Mouse (Mus musculus): ENCODE measurements around the gene Sbf2. TPM values are rescaled to one million over a fixed set of nuclear protein-coding genes. Genes with fewer than 3 reads are reported as not detected.
A peak's percentile ranks its signal among the peaks of the same experiment; 100 is the strongest.

Sbf2 gene
- total RNA-seq, 2 experiments from 2014 or later, result 76.7 to 81.4 TPM

DNA sequence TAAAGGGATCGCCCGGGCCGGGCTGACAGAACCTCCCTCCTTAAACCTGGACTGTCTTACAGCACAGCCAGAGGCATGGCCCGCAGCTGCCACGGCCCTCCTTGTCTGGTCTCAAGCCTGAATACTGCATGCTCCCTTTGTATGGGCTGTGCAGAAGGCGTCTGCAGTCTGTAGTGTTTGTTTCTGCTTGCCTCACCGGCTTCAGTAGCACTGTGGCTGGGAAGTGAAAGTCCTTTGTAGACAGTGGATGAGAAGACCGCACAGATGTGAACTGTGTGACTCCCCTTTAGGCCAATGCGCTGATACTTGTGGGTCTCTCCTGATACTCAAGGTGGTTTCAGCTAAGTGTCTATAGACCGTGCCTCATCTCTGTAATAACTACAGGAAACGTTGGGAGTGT lies 331.9 kb downstream of the Sbf2 start:
- no peak for DNase-seq (ENCODE audit: low spot score in 2 of 2)

DNA sequence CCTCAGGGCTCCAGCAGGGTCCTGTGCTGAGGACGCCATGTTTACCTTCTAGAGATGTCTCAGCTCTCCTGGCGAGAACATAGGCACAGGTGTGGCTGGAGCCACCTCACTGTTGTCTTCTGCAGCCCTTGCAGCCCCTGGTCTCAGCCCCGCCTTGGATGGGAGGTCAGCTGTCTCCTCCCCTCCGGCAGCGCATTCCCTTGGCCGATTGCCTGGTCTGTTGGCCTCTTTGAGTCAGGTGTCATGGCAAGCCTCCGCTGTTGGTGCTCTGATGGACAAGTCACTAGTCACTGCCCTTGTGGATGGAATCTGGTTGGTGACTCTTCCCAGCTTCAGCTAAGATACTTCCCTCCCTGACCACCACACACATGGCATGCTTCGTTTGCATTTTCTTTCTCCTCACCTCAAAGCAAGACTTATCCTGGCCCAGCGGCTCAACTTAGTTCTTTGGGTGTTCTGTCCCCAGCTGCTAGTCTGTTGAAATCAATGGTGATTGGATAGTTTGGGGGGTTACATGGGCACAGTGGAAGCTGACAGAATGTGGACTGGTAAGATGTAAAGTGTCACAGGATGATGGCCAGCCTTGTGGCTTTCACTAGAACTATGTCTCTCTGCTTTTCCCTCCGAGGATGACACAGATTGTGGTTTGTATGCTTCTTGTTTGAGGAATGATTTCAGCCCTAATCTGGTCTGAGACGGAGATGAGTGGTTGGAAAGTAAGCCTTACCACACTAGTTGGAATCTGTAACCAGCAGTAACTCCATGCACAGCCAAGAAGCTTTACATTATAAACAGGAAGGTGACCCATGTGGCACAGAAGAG lies 333.1 kb downstream of the Sbf2 start:
- DNase-seq (ENCODE audit: low spot score in 2 of 2), result no peak

GRCm38 (mm10) chr7:110279183-110279582 lies 335.5 kb downstream of the Sbf2 start:
- no peak for DNase-seq (ENCODE audit: low spot score in 2 of 2)

DNA sequence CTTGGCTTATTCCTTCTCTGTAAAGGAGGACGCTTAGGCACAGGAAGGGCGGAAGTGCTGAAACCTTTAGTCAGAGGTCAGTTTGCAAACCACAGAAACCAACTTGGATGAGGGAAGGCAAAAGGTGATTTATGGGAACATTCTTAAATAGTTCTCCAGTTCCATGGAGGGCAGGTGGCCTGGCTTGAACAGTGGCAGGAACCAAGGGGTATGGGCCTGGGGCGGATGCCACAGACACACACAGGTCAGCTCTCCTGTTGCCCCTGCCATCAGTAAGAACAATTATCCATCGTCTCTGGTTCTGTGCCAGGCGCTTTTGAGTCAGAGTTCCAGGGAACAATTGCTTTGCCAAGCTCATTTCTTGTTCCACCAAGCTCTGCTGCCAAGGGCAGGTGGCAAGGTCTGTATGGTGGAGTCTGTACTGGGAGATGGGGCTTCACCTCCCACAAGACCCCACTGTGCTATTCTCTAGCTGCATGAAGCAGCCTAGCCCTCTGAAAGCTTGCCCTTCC lies 336.9 kb downstream of the Sbf2 start:
- no peak for DNase-seq (ENCODE audit: low spot score in 2 of 2)

DNA sequence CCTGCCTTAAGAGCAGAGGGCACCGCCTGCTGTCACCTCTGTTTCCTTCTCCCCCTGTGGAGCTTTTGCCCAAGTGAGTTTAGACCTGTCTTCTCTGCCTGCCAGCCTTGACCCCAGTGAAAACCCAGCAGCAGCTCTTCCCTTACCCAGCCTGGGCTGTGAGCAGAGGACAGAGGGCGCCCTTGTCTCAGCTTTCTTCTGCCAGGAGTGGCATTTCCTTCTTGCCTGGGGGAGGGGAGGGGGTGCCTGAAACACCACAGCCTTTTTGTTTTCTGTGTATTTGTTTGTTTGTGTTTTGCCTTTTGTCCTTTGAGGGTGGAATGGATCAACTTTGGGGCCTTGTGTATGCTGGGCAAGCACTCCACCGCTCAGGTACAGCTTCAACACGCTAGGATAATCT lies 342.3 kb downstream of the Sbf2 start:
- no peak for DNase-seq (ENCODE audit: low spot score in 2 of 2)

DNA sequence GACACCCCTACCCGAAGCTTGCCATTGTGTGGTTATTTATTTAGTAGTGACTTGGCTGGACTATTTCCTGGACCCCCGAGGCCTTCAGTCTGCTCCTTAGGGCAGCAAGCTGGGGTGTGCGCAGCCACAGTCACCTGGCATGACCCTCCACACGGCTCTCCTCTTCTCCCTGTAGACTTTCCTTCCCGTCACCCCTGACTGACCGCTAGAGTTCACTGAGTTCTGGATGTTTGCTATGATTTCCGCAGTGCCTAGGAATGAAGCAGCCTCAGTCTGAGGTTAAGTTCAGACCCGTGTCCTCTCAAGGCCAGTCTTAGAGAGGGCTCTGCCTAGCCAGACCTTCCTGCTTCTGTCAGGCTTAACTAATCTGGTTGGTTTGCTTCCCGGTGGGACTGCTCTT lies 342.9 kb downstream of the Sbf2 start:
- DNase-seq (ENCODE audit: low spot score in 2 of 2), result no peak

DNA sequence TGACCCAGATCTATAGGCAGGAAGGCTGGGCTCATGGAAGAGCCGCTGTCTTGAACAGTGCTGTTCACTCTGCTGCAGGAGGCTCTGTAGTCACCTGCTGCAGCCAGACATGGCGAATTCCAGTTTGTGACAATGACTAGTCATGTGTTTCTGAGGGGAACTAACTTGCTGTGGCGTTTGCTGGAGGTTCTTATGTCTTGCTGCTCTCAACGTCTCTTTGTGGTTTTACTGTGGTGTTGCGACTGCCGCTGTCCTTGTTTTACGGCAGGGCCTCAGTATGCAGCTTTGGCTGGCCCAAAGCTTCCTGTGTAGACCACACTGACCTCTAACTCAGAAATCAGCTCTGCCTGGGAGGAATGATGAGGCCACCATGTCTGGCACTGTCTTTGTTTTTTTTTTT lies 344.3 kb downstream of the Sbf2 start:
- no peak for DNase-seq (ENCODE audit: low spot score in 2 of 2)

- no peak for DNase-seq (ENCODE audit: low spot score in 2 of 2)
These were observed 344.9 kb downstream of the Sbf2 start for GRCm38 (mm10) chr7:110269777-110270176.

DNA sequence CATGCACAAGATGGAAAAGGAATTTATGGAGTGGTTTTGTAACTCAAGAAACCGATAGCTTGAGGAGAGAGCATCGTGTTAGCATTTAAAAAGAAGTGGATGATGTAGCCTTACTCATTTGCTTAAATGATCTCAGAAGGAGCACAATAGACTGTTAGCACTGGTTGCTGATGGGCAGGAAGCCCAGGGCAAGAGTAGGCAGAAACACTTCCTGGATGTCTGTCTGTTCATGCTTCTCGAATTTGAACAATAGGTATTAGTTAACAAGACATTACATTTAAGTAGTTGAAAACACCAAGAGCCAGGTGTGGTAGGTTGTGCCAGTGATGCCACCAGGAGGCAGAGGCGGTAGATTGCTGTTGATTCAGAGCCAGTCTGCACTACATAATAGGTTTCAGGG lies 346.2 kb downstream of the Sbf2 start:
- no peak for DNase-seq (ENCODE audit: low spot score in 2 of 2)

DNA sequence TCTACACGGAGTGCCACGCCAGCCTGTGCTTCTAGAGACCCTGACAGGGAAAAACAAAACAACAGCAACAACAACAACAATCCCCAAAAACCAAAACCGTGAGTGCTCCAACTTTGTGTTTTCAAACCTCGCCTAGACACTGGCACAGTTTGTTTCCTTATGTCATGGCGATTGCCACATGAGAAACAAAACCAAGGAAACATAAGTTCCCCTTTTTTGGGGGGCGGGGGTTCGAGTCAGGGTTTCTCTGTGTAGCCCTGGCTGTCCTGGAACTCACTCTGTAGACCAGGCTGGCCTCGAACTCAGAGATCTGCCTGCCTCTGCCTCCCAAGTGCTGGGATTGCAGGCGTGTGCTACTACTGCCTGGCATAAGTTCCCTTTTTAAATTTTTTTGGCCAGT lies 346.7 kb downstream of the Sbf2 start:
- DNase-seq (ENCODE audit: low spot score in 2 of 2), result no peak

GRCm38 (mm10) chr7:110267014-110267413 lies 347.7 kb downstream of the Sbf2 start:
- no peak for DNase-seq (ENCODE audit: low spot score in 2 of 2)

GRCm38 (mm10) chr7:110265796-110266195 lies 348.9 kb downstream of the Sbf2 start:
- peak; percentile 67 to 77 for DNase-seq (ENCODE audit: low spot score in 2 of 2)

DNA sequence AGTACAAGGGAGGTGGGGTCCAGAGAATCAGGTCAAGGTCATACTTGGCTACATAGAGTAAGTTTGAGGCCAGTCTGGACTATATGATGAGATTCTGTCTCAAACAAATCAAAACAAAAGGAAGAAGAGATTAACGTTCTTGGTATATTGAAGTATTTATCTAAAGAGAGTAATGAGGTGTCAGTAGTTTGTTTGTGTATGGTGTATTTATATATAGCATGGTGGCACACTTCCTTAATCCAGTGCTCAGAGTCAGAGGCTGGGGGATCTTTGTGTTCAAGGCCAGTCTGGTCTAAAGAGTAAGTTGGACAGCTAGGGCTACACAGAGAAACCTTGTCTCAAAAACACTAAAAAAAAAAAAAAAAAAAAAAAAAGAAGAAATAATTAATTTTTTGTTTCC lies 351.2 kb downstream of the Sbf2 start:
- DNase-seq (ENCODE audit: low spot score in 2 of 2), result no peak

DNA sequence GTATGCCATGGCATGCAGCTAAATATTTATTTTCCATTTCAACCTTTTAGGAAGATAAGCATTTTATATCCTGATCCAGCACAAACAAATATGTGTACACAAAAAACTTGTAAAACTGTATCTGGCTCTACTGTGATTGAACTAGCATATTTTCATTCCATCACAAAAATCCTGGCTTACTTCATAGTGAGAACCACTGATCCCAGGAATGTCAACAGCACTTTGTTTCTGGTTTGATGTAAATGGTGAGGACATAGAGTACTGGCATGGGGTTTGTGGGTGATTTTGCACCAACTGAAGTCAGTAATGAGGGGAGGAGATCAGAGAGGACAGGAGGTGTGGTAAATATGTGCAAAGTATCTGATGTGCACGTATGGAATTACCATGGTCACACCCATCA lies 352.1 kb downstream of the Sbf2 start:
- DNase-seq (ENCODE audit: low spot score in 2 of 2), result no peak

- no peak for DNase-seq (ENCODE audit: low spot score in 2 of 2)
These were observed 352.9 kb downstream of the Sbf2 start for GRCm38 (mm10) chr7:110261807-110262206.

DNA sequence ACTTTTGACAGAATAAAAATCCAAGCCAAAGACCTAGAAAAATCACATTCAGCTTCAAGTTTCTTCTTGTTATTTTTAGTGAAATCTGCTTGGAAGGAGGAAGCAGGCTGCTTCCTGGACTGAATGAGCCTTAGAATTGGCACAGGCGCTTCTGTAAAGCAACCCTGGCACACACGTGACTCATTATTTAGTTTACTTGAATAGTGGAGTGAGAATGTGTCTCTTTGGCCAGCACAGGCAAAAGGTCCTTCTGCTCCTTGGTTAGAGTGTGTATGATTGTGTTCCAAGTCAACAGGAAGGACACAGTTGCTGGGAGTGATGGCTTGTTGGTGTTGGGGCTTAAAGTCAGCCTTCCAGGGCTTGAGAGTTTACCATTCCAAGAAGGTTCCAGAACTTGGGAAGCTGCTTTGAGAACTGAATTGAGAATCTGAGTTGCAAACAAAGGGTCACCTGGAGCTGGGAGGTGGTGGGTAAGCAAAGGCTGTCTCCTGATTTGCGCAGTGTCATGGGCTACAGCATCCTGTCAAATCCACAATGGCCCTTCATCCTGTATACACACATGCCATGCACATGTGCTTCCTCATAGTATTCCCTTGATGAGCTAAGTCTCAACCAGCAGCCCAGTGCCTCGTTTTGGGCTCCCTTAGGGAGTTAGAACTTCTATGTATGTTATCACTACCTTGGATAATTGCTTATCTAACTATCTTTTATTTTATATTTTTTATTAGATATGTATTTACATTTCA lies 354.6 kb downstream of the Sbf2 start:
- DNase-seq (ENCODE audit: low spot score in 2 of 2), result peak in 1 of 2 experiments; percentile 49

DNA sequence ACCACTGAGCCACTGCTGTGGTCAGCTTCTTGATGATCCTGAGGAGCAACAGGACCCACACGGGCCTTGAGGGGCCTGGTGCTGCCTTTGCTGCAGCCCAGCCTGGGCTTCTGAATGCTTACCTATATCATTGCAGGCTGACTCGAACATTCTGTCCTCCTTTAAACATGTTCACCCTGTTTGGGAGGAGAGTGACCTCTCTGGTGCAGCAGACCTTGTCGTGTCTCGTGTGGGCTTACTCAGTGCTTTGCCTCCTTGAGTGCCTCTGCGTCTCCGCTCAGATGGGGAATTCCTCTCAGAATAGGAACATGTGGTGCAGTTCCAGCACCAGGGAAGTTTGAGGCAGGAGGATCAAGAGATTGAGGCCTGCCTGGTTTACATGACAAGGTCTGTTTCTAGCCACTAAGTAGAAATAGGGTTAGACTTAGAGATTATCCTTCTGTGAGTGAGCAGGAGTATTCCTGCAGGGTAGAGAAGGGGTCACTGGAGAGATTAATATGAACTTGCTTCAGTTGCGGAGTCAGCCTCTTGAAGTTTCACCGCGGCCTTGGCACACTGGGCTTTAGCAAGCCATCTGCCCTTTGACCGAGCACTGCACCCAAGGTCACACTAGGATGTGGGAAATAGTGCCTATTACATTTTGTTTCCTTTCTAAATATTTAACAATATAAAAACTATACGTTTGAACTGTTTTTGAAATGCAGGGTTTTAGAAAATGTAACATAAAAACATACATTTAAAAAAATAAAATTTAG lies 356.3 kb downstream of the Sbf2 start:
- no peak for DNase-seq (ENCODE audit: low spot score in 2 of 2)

Data from layer of hippocampus, postnatal 14 days (tissue).